Mouse (Mus musculus): Measurements from ENCODE around the gene BC025920. TPM values are rescaled to one million over a fixed set of nuclear protein-coding genes. Genes with fewer than 3 reads are reported as not detected.

BC025920 gene
- total RNA-seq, 2 experiments from 2014 or later: 1.1 to 2.1 TPM

DNA sequence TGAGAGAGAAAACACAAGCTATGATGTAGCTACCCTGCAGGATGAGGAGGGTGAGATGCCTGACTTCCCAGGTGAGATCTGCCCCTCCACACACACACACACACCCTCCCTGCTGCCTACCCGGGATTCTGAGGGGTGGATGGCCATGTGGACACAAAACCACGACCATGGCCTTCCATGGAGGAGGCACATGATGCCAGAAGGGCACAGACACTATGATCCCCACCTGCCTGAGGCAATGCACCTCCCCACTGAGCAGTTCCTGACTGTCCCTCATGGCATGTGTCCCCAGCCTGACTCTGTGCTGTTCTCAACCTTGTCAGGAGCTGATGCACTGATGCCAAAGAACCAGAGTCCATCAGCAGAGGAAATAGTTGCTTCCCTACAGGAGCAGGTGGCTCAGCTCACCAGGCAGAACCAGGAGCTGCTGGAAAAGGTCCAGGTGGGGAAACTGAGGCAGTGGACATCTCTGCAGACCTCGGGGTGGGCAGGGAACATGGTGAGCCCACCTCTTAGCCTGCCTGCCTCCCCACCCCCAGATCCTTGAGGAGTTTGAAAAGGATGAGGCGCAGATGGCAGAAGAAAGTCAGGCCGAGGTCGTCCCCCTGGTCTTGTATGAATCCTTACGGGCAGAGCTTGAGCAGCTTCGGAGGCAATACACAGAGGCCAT is 36.0 kb downstream of the BC025920 start:
- no peak for DNase-seq (ENCODE audit: low spot score in 2 of 2)

DNA sequence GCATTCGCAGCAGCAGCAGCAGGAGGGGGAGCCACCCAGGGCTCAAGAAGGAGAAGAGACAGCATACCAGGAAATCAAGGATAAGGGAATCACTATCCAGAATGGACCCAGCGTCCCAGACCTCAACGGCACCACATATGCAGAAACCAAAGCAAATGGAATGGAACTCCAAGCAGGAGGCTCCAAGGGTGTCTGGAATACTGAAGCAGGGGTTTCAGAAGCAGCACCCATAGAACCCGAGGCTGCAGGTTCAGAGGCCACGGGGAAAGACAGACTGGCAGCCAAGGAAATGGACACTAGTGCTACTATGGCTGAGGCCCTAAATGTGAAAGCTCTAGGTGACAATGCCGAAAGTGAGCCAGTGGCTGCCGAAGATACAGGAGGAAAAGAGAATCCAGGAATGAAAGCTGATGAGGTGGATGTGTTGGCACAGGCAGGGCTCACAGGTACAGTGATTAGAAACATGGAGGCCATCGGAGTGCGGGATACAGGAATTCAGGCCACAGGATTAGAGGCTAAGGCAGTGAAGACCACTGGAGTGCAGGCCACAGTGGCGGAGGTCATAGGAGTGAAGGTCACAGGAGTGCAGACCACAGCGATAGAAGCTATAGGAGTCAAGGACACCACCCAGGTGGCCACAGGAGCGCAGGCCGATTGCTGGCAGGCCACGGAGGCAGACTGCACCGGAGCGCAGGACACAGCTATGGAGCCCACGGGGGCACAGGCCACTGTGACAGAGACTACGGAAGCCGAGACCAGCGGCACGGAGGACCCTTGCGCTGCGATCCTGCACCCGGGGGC is 36.8 kb downstream of the BC025920 start:
- DNase-seq (ENCODE audit: low spot score in 2 of 2): peak; percentile 4 to 5

DNA sequence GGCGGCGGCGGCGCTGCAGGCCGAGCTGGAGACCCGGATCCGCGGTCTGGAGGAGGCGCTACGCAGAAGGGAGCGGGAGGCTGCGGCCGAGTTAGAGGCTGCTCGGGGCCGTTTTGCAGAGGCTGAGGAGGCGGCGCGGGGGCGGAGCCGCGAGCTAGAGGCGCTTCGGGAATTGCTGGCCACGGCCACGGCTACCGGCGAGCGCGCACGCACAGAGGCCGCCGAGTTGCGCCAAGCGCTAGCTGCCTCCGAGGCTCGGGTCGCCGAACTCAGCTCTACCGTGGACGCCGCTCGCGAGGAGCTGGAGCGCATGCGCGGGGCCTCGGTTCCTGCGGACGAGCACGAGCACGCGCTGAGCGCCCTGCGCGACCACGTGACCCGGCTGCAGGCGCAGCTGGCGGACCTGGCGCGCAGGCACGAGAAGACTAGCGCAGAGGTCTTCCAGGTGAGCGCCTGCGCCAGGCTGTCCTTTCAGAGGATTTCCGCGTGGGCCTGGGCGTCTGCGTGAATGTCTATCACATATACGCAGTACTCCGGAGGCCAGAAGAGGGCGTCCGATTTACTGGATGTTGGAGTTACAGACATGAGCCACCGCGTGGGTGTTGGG is 37.5 kb downstream of the BC025920 start:
- peak; percentile 89 to 90 for DNase-seq (ENCODE audit: low spot score in 2 of 2)

DNA sequence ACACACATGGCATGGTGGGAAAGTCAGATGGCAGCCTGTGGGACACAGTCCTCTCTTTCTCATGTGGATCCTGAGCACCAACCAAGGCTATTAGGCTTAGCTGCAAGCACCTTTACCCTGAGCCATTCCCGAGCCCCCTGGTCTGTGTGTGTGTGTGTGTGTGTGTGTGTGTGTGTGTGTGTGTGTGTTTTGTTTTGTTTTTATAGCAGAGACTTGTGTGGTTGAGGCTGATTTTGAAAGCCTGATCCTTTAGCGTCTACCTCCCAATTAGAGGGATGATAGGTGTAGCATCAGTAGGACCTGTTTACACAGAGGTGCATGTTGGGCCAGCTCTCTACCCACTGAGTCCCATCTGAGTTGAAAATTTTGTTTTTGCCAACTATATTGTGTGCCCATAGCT is 38.1 kb downstream of the BC025920 start:
- peak in 1 of 2 experiments; percentile 2 for DNase-seq (ENCODE audit: low spot score in 2 of 2)

DNA sequence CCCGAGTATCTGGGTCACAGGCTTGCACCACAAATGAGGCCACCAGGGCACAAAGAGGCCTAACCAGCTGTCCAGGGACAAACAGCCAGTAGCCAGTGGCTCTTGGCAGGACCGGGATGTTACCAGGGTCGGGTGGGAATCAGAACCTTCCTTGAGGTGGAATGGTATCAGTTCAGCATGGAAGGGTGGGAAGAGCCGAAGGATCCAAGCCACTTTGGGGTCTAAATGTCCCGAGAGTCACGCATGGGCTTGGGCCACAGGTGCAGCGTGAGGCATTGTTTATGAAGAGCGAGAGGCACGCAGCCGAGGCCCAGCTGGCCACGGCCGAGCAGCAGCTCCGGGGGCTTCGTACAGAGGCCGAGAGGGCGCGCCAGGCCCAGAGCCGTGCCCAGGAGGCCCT is 38.6 kb downstream of the BC025920 start:
- DNase-seq (ENCODE audit: low spot score in 2 of 2): peak; percentile 2 to 3

DNA sequence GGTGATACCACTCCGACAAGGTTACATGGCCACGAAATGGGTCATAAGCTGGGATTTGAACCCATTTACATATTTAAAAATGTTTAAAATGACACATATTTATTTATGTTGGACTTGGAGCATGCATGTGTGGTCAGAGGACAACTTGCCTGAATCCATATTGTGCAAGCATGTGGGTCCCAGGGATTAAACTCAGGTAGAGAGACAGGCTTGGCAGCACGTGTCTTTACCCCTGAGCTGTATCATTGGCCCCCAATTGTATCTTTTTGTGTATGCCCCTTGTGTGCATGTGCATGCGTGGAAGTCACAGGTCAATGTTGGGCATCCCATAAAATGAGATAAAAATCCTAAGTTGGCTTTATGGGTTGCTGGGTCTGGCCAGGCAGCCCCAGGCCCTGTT is 39.3 kb downstream of the BC025920 start:
- no peak for DNase-seq (ENCODE audit: low spot score in 2 of 2)

DNA sequence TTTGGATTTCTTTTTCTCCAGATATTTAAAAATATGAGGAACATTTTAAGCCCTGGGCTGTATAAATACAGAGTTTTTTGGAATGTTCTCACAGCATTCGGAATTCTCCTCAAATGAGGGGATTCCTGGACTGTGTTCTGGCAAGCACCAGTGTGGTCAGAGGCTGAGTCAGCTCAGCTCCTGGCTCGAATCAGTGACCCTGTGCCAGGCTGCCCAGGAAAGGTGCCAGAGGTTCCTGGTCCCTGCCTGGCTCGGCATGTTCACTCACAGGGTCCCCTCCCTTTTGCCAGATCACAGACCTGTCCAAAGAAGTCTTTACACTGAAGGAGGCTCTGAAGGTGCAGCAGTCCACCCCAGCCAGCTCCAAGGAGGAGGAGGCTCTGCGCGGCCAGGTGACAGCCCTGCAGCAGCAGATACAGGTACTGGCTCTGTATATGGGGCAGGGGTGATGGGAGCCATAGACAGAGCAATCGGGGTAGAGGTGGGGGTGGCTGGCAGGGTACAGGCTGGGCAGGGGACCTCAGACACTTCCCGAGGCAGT is 40.0 kb downstream of the BC025920 start:
- peak in 1 of 2 experiments; percentile 3 for DNase-seq (ENCODE audit: low spot score in 2 of 2)

DNA sequence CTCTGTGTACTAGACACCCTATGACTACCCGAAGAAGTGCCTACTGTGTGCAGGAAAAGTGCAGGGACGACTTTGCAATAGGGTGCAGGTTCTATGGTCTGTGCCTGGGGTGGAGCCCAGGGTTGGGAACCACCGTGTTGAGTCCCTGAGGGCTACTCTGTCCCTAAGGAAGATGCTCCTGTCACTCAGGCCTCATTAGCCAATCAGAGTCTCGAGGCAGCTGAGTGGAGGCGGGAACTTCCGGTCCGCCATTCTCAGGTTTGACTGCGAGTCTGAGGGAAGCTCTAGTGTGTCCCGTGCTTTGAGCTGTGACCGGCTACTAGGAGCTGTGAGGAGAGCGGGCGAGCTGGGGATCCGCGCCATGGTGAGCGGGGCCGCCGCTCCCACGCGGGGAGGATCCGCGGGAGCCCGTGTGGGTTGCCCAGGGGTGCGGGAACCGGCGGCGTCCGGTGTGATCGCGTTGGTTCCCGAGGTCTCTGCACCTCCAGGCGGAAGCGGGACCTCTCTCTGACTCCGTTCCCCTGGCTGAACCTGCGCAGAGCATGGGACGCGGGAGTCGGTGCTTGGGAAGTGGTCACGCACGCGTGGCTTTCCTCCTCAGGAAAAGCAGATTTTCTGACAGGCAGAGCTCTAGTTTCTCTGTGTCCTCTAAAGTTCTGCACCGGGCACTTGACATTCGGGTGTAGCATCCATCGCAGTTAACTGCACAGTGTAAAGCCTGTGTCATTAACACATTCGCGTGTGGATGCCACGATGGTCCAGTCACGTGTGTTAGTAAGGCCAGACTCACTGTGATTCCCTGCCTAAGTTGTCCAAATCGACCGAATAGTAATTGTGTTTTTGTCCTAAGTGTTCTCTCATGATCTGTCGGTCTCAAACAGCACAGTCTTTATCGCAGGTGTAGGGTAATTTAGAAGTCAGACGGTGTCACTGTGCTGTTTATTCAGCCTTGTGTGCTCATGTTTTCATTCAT is 43.0 kb downstream of the BC025920 start, which contains the start of gene Gm10778:
TSS of gene Gm10778 (plus strand) at position 257 of the 973 bp plus-strand sequence.
- peak; percentile 56 to 68 for DNase-seq (ENCODE audit: low spot score in 2 of 2)

DNA sequence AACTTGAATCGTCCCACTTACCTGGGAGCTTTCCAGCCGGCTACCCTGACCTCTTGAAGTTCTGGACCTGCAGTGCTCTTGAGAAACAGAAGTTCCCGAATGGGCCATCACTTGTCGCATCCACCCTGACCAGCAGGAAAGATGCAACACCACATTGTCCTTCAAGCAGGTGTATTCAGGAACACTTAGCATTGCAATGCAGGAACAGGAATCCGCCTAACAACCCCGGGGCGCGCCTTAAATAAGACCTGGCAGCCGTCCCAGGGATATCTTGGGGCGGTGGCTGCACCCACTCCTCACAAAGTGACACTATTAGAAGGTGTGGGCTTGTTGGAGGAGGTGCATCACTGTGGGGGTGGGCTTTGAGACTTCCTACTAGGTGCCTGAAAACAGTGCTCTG is 49.1 kb downstream of the BC025920 start:
- peak in 1 of 2 experiments; percentile 2 for DNase-seq (ENCODE audit: low spot score in 2 of 2)

DNA sequence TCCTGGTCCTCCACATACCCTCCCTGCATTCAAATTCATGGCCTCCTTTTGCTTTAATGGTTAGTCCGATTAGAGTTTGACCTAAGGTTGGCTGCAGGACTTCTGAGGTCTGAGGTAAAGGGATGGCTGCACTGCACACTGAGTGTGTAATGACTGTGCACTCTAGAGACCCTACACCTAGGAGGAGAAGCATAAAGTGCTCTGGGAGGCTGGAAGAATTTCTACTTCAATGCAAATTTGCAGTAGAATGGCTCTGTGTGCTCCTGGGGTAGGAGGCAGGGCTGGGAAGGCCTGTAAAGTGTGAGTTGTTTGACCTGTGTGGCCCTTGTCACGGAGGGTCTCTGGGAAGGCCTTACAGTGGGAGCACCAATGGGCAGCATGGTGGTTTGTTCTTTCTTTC is 50.1 kb downstream of the BC025920 start:
- no peak for DNase-seq (ENCODE audit: low spot score in 2 of 2)

Other genes starting within 250 kb of the BC025920 start
- 10 to 100 TPM; 21.2 to 22.0 TPM for gene Mfsd12, start 248.8 kb upstream of the BC025920 start, total RNA-seq (2021)
- gene 4930404N11Rik, start 240.5 kb upstream of the BC025920 start, total RNA-seq (2021): 1 to 10 TPM; 6.3 to 8.2 TPM
- 10 to 100 TPM; 69.1 to 70.7 TPM for gene Fzr1, start 227.8 kb upstream of the BC025920 start, total RNA-seq (2021)
- gene Dohh, start 221.8 kb upstream of the BC025920 start, total RNA-seq (2021): 10 to 100 TPM; 49.4 to 49.7 TPM
- gene Gm48551, start 221.8 kb upstream of the BC025920 start, total RNA-seq (2021): 1 to 10 TPM; 1.7 to 1.8 TPM
- gene Gm48552, start 217.3 kb upstream of the BC025920 start, total RNA-seq (2021): 1 to 10 TPM; 2.6 to 4.1 TPM
- gene Smim24, start 213.2 kb upstream of the BC025920 start, total RNA-seq (2021): 10 to 100 TPM in 1 of 2 experiments, 1 to 10 TPM in 1; 1.2 to 13.2 TPM
- 100 to 1,000 TPM; 120 to 129 TPM for gene Nfic, start 150.6 kb upstream of the BC025920 start, total RNA-seq (2021)
- 1 to 10 TPM; 3.5 to 4.2 TPM for gene Celf5, start 123.6 kb upstream of the BC025920 start, total RNA-seq (2021)
- 100 to 1,000 TPM; 107 to 117 TPM for gene Ncln, start 109.9 kb upstream of the BC025920 start, total RNA-seq (2021)
- gene S1pr4, start 106.1 kb upstream of the BC025920 start, total RNA-seq (2021): 1 to 10 TPM; 2.0 to 2.7 TPM
- gene Gna15, start 82.0 kb upstream of the BC025920 start, total RNA-seq (2021): 1 to 10 TPM in 1 of 2 experiments, under 1 TPM in 1; 0.67 to 1.2 TPM
- 10 to 100 TPM; 74.2 to 74.4 TPM for gene Gna11, start 61.1 kb upstream of the BC025920 start, total RNA-seq (2021)
- gene Aes, start 46.8 kb upstream of the BC025920 start, total RNA-seq (2021): 100 to 1,000 TPM; 639 to 647 TPM
- 10 to 100 TPM; 24.9 to 30.4 TPM for gene Tle2, start 31.7 kb upstream of the BC025920 start, total RNA-seq (2021)
- gene Tle6, start 5.2 kb upstream of the BC025920 start, total RNA-seq (2021): 10 to 100 TPM; 12.8 to 20.2 TPM
- gene Sirt6, start 21.5 kb downstream of the BC025920 start, total RNA-seq (2021): 10 to 100 TPM; 40.1 to 40.7 TPM
- 10 to 100 TPM; 38.7 to 50.5 TPM for gene Ankrd24, start 22.3 kb downstream of the BC025920 start, total RNA-seq (2021)
- 1 to 10 TPM; 3.0 to 3.9 TPM for gene Gm10778, start 42.8 kb downstream of the BC025920 start, total RNA-seq (2021)
- 10 to 100 TPM in 1 of 2 experiments, 1 to 10 TPM in 1; 8.7 to 14.6 TPM for gene Zfp433, start 98.6 kb downstream of the BC025920 start, total RNA-seq (2021)
- 1 to 10 TPM; 4.8 to 7.5 TPM for gene Gm3055, start 164.9 kb downstream of the BC025920 start, total RNA-seq (2021)
- 1 to 10 TPM; 3.0 to 4.7 TPM for gene Gm4767, start 205.9 kb downstream of the BC025920 start, total RNA-seq (2021)